Mouse (Mus musculus): ENCODE measurements around the gene Pigf. TPM values are rescaled to one million over a fixed set of nuclear protein-coding genes. Genes with fewer than 3 reads are reported as not detected.

Gene Pigf
- polyA plus RNA-seq, 1 experiment from 2014 or later = 6.5 TPM

DNA sequence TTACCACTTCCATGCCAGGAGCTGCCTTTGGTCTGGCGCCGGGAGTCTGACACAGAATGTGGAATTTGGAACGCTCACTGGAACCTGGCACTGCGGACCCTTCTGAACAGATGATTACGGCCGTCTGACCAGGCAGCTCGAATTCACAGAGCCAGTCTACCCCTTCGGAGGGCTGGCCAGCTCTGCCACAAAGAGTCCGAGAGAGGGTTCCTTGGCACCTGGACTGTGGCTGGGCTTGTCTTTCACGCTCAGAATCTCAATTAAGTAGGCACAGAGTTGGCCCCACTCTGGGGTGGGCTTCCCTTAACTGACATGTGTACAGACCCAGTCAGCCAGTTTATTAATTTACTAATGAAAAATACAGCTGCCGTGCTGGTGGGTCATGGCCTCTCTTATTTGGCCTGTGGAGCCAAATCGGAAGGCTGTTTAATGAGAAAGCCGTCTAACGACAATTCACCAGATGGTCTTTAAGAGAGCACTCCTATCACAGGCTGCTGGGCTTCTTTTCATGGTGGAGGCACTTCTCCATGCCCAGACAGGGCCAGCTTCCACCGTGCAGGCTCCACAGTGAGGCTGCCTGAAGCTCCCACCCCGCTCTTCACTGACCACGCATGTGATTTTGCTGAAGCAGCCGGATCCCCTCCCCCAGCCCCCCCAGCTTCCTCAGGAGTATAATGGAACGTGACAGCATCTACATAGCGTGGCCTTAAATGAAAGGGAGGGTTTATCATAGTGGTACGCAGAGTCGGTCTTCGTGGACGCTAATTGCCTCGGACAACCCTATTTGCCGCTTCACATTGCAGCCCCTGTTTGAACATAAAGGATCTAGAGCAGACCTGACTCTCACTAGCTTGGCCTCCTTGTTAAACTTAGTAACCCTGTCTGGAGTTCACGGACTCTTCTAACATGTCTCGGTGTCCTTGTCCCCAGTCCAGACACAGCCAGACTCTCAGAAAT is 77.1 kb downstream of the Pigf start, which contains the start of gene Atp6v1e2:
Gene Atp6v1e2 (minus strand): TSS at position 58 of the 957 bp plus-strand sequence.
- Histone ChIP-seq H3K4me3 (ENCODE audit: inconsistent target) (no peak within 1 kb of the TSS), H3K36me3 (ENCODE audit: inconsistent target) (no peaks in the 10 kb centered on the region), H3K79me2 (ENCODE audit: inconsistent target) (no peaks in the 10 kb centered on the region), H3K27ac (no peak within 1 kb of the TSS)
- WGBS (ENCODE audit: missing documents) = 94% methylated on average over 26 of the region's 28 CpGs

Other genes starting within 250 kb of the Pigf start
- gene Tmem247, start 108.1 kb downstream of the Pigf start, polyA plus RNA-seq (2018) = not detected in 3 replicates
- gene Atp6v1e2, start 77.5 kb downstream of the Pigf start, polyA plus RNA-seq (2018) = not detected in 3 replicates
- 21.2 to 41.7 TPM (median 31.1 TPM) in 3 replicates for gene Rhoq, start 62.3 kb downstream of the Pigf start, polyA plus RNA-seq (2018)
- 57.1 to 76.7 TPM (median 72.8 TPM) in 3 replicates for gene Cript, start 144 bp upstream of the Pigf start, polyA plus RNA-seq (2018)
- 6.0 to 13.9 TPM (median 13.1 TPM) in 3 replicates for gene Socs5, start 82.3 kb upstream of the Pigf start, polyA plus RNA-seq (2018)
- gene Mcfd2, start 240.5 kb upstream of the Pigf start, polyA plus RNA-seq (2018) = 156 to 279 TPM (median 184 TPM) in 3 replicates

Measured in macrophage (primary cell).